Mouse (Mus musculus) c-Kit-positive CD71-positive TER-119-negative erythroid progenitor cells, embryonic 14.5 days (primary cell): ENCODE data around the gene Slc6a4.
"Not testable (repeated sequence)": the region's sequence is repeated elsewhere in the genome, so short reads cannot be mapped to it uniquely, and the experiment has no call there.

Experiments used
- DNase-seq: peaks from one replicate; pipeline ENCODE4 v3.0.0-alpha.2; 2013; ENCODE audit warnings: low read depth

Gene Slc6a4

GRCm38 (mm10) chr11:77019539-77019938 lies 21.1 kb downstream of the Slc6a4 start:
- DNase-seq: no peak

- no peak for DNase-seq
Measured at GRCm38 (mm10) chr11:77021749-77022396, 23.5 kb downstream of the Slc6a4 start.

- no peak for DNase-seq
Measured at GRCm38 (mm10) chr11:77026559-77026958, 28.2 kb downstream of the Slc6a4 start.

GRCm38 (mm10) chr11:77028157-77028556 lies 29.8 kb downstream of the Slc6a4 start:
- no peak for DNase-seq

GRCm38 (mm10) chr11:77031151-77031934 lies 32.9 kb downstream of the Slc6a4 start:
- DNase-seq: no peak

- no peak for DNase-seq
Measured at GRCm38 (mm10) chr11:77041891-77042290, 43.5 kb downstream of the Slc6a4 start.

- DNase-seq: no peak
Measured at GRCm38 (mm10) chr11:77042816-77043215, 44.4 kb downstream of the Slc6a4 start.

GRCm38 (mm10) chr11:77061951-77062350 lies 63.5 kb downstream of the Slc6a4 start:
- DNase-seq: no peak

GRCm38 (mm10) chr11:77063406-77063805 lies 65.0 kb downstream of the Slc6a4 start:
- no peak for DNase-seq

- no peak for DNase-seq
Measured at GRCm38 (mm10) chr11:77068825-77069224, 70.4 kb downstream of the Slc6a4 start.

- DNase-seq: peak; percentile 20
Measured at GRCm38 (mm10) chr11:77070721-77071120, 72.3 kb downstream of the Slc6a4 start.

GRCm38 (mm10) chr11:77077331-77077730 lies 78.9 kb downstream of the Slc6a4 start:
- DNase-seq: not testable (repeated sequence)

- DNase-seq: peak; percentile 21
Measured at GRCm38 (mm10) chr11:77077792-77078191, 79.4 kb downstream of the Slc6a4 start.

- peak; percentile 84 for DNase-seq
Measured at GRCm38 (mm10) chr11:77078273-77079134, 80.1 kb downstream of the Slc6a4 start, which contains the start of gene Nsrp1. TSS of gene Nsrp1 (minus strand) at chr11:77078435.

GRCm38 (mm10) chr11:77079361-77079760 lies 81.0 kb downstream of the Slc6a4 start:
- DNase-seq: no peak
